Mouse (Mus musculus) brain, embryonic 14.5 days (tissue): Measurements from ENCODE around the gene Spty2d1.

Experiments
- CTCF ChIP-seq: fragments of 200-500 bp; IDR thresholded peaks from 2 replicates; pipeline ENCODE4 v1.5.1; 2012; ENCODE audit warnings: inconsistent platforms, mild to moderate bottlenecking, moderate library complexity, borderline replicate concordance; ENCODE audit not compliant: insufficient read depth, insufficient read length; ENCODE audit errors: extremely low read depth
- POLR2A ChIP-seq: fragments of 200-500 bp; IDR thresholded peaks from 2 replicates; pipeline ENCODE4 v1.6.1; 2012; ENCODE audit warnings: mild to moderate bottlenecking, inconsistent platforms, borderline replicate concordance; ENCODE audit not compliant: poor library complexity, insufficient read depth, insufficient read length, severe bottlenecking; ENCODE audit errors: extremely low read depth

DNA sequence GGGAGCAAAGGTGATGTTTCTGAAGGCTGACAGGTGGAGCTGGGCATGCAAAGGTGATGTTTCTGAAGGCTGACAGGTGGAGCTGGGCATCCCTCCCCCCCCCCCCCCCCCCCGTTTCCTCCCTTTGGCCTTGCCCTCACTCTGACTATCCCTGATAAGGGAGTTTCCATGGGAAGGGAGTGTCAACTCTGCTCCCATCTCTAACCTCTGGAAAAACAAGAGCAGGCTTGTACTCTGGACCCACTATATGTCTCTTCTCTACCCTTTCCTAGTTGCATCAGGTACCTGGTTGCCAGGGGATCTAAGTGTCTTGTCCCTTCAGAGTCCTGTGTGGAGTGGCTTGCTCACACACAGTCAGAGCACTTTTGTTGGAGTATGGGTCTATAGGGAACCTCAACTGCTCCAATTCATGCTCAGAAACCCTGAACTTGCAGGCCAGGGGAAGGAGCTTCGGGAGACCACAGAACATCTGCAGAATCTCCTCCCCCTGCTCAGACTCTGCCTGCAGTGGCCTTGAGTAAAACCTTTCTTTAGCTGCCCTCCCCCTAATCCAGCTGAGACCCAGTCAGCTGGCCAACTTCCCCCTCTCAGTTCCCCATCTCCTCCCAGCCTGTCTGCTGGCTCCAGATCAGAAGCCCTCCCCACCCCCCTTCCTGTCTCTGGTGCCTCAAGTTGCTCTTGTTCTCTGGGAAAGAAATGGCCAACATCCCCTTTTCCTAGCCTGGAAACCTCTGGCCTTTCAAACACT, 43.4 kb upstream of the Spty2d1 start:
- TF ChIP-seq POLR2A = no peak
- no peak for TF ChIP-seq CTCF
